Mouse (Mus musculus): Measurements from ENCODE around the gene Duox2. TPM values are rescaled to one million over a fixed set of nuclear protein-coding genes. Genes with fewer than 3 reads are reported as not detected.

Gene Duox2
- polyA plus RNA-seq, 1 experiment from 2014 or later, result not detected

DNA sequence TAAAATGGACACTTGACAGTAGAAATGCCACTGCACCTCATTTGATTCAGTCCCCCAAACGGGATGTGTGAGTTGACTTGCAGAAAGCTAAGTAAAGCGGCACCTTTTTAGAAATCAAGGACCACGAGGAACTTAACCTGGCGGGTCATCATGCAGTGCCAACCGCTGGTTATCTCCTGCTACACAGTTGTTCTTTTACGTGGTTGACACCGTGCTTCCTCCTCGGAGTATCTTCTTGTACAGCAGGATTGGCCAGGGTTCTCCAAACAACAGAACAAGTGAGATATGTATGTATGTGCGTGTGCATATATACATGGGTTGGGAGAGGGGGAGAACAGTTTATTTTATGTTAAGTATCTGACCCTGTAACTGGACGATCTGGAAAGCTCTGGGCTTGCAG lies 50.5 kb downstream of the Duox2 start:
- no peak overlapping the region for H3K27ac ChIP-seq
- peaks cover 4% of the 10 kb centered on the region; the same call in 1 of the 2 replicates for H3K4me1 ChIP-seq (replicated peaks)
- DNase-seq (ENCODE audit: low spot score), result no peak
- H3K4me3 ChIP-seq, result no peak overlapping the region
- no peaks in the 10 kb centered on the region for H3K27me3 ChIP-seq (ENCODE audit: insufficient read depth, poor library complexity, severe bottlenecking)
- H3K36me3 ChIP-seq, result peaks cover 29% of the 10 kb centered on the region
- 91% methylated on average over 10 of the region's 10 CpGs for WGBS
- H3K9me3 ChIP-seq, result no peaks in the 10 kb centered on the region

DNA sequence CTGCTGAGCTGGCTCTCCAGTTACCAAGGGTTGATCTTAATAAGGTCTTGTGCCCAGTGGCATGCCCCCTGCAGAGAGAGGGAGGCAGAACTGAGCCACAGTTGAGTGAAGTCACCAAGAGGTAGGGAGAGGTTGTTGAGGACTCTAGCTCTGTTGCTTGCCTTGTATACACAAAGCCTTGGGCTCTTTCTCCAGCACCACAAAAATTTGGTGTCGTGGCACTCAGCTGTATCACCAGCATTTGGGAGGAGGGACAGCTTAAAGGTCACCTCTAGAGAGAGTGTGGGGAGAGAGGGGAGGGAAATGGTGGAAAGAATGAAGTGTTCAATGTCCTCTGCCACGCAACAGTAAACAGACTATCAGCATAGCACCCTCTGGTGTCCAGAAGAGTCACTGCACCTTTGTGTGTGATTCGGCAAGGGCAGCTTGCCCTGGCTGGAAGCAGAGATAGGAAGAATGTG lies 54.5 kb downstream of the Duox2 start:
- H3K4me3 ChIP-seq, result no peak overlapping the region
- peak; percentile 78 for DNase-seq (ENCODE audit: low spot score)
- peak overlapping the region; percentile 40; the same call in 1 of the 2 replicates for H3K27ac ChIP-seq
- WGBS, result 2% methylated on average over 3 of the region's 3 CpGs
- peaks cover 4% of the 10 kb centered on the region; the same call in 1 of the 2 replicates for H3K4me1 ChIP-seq (replicated peaks)
- no peaks in the 10 kb centered on the region for H3K27me3 ChIP-seq (ENCODE audit: insufficient read depth, poor library complexity, severe bottlenecking)
- H3K9me3 ChIP-seq, result no peaks in the 10 kb centered on the region
- H3K36me3 ChIP-seq, result peaks cover 9% of the 10 kb centered on the region

DNA sequence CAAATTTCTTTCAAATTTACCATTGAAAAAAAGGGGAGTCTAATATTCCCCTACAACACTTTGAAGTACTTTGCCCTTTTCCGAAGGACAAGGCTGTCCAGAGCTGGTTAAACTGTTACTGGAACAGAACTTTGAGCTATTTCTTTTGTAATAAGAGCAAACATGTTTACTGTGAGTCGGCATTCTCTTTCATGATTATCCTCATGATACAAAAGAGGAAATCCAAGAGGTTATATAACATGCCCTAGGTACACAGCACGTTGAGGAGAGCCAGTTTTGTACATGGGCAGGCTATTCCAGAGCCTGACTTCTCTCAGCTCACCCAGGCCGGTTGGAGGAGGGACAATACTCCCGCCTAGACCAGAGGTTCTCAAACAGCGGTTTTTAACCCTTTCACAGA lies 56.3 kb downstream of the Duox2 start:
- no peak for DNase-seq (ENCODE audit: low spot score)
- Histone ChIP-seq H3K9me3 (no peaks in the 10 kb centered on the region), H3K36me3 (peaks cover 2% of the 10 kb centered on the region; the same call in 1 of the 2 replicates), H3K4me3 (no peak overlapping the region), H3K27me3 (ENCODE audit: insufficient read depth, poor library complexity, severe bottlenecking) (no peaks in the 10 kb centered on the region; the same call in 1 of the 2 replicates), H3K4me1 (replicated peaks) (peaks cover 4% of the 10 kb centered on the region; the same call in 1 of the 2 replicates), H3K27ac (no peak overlapping the region)
- WGBS, result 70% methylated on average over 6 of the region's 6 CpGs

DNA sequence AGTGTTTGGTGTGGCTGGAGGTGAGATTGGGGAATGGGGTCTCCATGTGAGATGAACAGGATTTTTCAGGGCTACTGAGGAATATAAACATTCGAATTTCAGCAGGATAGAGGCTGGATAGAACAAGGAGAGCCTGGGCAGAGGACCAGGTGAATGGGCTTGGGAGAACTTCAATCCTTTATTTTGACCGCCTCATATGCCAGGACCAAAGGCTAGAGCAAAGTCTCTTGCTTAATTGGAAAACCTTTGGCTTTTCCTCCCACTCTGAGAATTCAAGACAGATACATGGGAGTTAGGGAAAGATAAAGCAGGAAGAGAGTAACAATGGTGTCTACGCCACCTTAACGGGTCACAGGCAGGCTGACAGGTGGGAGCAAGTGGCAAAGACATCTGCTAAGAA lies 57.0 kb downstream of the Duox2 start:
- WGBS, result 88% methylated on average over 4 of the region's 4 CpGs
- Histone ChIP-seq H3K4me3 (no peak overlapping the region), H3K27ac (no peak overlapping the region), H3K9me3 (no peaks in the 10 kb centered on the region), H3K36me3 (no peaks in the 10 kb centered on the region), H3K27me3 (ENCODE audit: insufficient read depth, poor library complexity, severe bottlenecking) (peaks cover 3% of the 10 kb centered on the region; the same call in 1 of the 2 replicates), H3K4me1 (replicated peaks) (peaks cover 4% of the 10 kb centered on the region; the same call in 1 of the 2 replicates)
- DNase-seq (ENCODE audit: low spot score), result no peak

DNA sequence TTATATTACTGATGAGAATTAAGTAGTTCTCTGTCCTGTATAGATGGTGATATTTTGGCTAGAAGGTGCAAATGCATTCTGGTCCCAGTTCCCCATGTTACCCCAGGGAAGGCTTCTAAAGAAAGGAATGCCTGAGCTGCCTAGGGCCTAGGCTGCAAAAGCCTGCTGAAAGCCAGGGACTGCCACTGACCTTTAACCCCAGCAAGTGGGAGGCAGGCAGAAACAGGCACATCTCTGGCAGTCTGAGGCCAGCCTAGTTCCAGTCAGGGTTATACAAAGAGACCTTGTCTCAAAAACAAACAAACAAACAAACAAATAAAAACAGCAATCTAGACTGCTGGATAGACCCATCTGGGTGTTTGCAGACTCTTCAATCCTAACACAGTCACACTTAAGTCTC lies 57.5 kb downstream of the Duox2 start:
- H3K4me1 ChIP-seq (replicated peaks), result peaks cover 4% of the 10 kb centered on the region; the same call in 1 of the 2 replicates

DNA sequence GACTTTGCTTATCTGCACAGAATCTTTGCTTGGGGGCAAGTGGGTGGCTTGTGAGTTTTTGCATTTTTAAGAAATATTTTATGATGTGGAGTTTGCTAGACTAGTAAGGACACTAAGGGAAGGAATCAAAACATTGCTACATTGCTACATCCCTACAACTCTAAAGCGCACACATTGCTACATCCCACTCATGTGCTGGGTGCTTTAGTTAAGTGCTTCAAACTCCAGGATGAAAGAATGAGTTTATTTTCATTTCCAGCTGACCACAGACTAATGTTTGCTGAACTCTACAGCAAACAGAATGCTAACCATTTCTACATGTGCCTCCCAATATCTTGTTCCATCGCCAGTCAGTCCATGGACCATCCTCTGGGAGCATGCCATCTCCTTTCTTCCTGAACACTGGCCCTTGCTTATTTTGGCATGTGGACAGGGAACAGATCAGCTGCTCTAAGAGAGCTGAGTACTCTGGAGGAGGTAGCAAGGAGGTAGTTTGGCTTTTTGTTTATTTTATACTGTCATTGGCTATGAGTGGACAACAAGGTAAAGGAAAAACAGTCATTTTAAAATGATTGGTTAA lies 60.3 kb downstream of the Duox2 start:
- Histone ChIP-seq H3K27ac (no peak overlapping the region), H3K9me3 (no peaks in the 10 kb centered on the region), H3K27me3 (ENCODE audit: insufficient read depth, poor library complexity, severe bottlenecking) (peaks cover 5% of the 10 kb centered on the region; the same call in 1 of the 2 replicates), H3K4me1 (replicated peaks) (peaks cover 16% of the 10 kb centered on the region), H3K36me3 (no peaks in the 10 kb centered on the region), H3K4me3 (no peak overlapping the region)
- no peak for DNase-seq (ENCODE audit: low spot score)
- WGBS, result 97% methylated on average over 2 of the region's 2 CpGs

More for the DNA sequence above, 57.5 kb downstream of the Duox2 start:
- peaks cover 5% of the 10 kb centered on the region; the same call in 1 of the 2 replicates for H3K27me3 ChIP-seq (ENCODE audit: insufficient read depth, poor library complexity, severe bottlenecking)
- H3K27ac ChIP-seq, result no peak overlapping the region
- H3K36me3 ChIP-seq, result no peaks in the 10 kb centered on the region
- no peak overlapping the region for H3K4me3 ChIP-seq
- no peak for DNase-seq (ENCODE audit: low spot score)
- no peaks in the 10 kb centered on the region for H3K9me3 ChIP-seq

DNA sequence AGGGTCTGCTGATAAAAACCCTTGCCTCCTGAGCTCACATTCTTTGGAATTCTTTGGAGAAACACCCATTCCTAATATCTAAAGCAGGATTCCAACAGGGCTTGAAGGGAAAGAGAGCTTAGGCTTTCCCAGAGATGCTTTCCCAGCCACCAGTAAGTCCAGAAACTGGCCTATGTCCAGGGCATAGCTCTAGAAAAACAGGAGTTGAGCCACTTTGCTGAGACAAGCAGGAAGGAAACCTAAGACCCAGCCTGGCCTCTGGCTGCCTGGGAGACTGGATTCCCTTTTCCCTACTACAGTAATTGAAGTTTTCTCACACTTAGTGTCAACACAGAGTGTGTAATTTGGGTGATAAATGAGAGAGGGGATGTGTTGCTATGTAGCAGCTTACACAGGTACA lies 61.9 kb downstream of the Duox2 start:
- Histone ChIP-seq H3K27ac (no peak overlapping the region), H3K9me3 (no peaks in the 10 kb centered on the region), H3K4me3 (no peak overlapping the region), H3K27me3 (ENCODE audit: insufficient read depth, poor library complexity, severe bottlenecking) (peaks cover 5% of the 10 kb centered on the region; the same call in 1 of the 2 replicates), H3K4me1 (replicated peaks) (peaks cover 20% of the 10 kb centered on the region), H3K36me3 (no peaks in the 10 kb centered on the region)
- no peak for DNase-seq (ENCODE audit: low spot score)

DNA sequence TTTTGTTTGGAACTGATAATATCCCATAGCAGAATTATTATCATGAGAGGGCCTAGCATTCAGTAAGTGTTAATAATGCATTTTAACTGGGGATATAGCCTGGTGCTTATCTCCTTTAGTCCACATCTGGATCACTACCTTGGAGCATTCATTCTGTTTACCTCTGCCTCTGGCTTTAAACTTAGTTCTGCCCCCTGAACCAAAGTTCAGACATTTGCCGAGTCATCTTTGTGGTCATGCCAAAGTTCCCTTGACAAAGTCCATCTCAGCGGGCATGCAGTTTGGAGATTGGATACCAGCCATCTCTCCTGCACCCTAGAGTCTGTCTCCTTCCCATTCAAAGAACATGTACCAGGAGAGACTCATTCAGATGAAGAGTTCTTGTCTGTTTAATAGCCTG lies 62.8 kb downstream of the Duox2 start:
- 87% methylated on average over 2 of the region's 2 CpGs for WGBS

DNA sequence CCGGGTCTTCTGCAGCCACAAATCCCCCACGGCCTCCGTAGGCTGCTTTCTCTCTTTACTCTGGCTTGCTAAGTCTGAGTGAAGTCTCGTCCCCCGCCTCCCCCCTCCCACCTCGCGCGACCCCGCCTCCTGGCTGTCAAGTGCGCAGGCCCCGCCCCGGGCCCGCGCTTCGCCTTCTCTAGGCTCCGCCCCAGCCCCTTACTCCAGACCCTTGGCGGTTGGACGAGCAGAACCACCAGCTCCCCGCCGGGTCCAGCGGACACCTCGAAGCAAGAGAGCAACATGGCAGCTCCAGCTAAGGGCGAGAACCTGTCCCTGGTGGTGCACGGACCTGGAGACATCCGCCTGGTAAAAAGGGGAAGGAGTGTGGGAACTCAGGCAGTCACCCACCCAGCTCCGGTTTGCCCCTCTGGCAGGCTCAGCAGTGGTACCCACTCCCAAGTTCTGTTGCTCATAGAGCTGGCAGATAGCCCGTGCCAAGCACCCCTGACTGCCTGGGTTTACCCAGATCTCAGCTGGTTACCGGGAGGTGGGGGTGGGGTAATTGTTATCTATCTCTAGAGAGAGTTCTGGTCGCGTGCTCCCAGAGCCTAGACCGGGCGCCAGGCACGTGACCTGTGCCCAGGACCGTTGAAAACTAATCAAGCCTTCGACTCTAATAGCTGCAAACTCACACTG lies 63.5 kb downstream of the Duox2 start, which contains the start of gene Sord:
TSS of gene Sord (plus strand) at position 139 of the 678 bp plus-strand sequence.
- Histone ChIP-seq H3K27me3 (ENCODE audit: insufficient read depth, poor library complexity, severe bottlenecking) (peaks cover 5% of the 10 kb centered on the region; the same call in 1 of the 2 replicates), H3K4me1 (replicated peaks) (peaks cover 21% of the 10 kb centered on the region), H3K9me3 (no peaks in the 10 kb centered on the region), H3K27ac (peak within 1 kb of the TSS; percentile 86), H3K36me3 (no peaks in the 10 kb centered on the region), H3K4me3 (peak within 1 kb of the TSS; percentile 65)
- peak; percentile 94 for DNase-seq (ENCODE audit: low spot score)
- under 1% methylated on average over 35 of the region's 35 CpGs for WGBS

More for the DNA sequence above, 62.8 kb downstream of the Duox2 start:
- H3K36me3 ChIP-seq, result no peaks in the 10 kb centered on the region
- no peaks in the 10 kb centered on the region for H3K9me3 ChIP-seq
- no peak overlapping the region; the same call in 1 of the 2 replicates for H3K27ac ChIP-seq
- H3K27me3 ChIP-seq (ENCODE audit: insufficient read depth, poor library complexity, severe bottlenecking), result peaks cover 5% of the 10 kb centered on the region; the same call in 1 of the 2 replicates
- H3K4me3 ChIP-seq, result peak overlapping the region; percentile 65
- no peak for DNase-seq (ENCODE audit: low spot score)
- peaks cover 21% of the 10 kb centered on the region for H3K4me1 ChIP-seq (replicated peaks)

DNA sequence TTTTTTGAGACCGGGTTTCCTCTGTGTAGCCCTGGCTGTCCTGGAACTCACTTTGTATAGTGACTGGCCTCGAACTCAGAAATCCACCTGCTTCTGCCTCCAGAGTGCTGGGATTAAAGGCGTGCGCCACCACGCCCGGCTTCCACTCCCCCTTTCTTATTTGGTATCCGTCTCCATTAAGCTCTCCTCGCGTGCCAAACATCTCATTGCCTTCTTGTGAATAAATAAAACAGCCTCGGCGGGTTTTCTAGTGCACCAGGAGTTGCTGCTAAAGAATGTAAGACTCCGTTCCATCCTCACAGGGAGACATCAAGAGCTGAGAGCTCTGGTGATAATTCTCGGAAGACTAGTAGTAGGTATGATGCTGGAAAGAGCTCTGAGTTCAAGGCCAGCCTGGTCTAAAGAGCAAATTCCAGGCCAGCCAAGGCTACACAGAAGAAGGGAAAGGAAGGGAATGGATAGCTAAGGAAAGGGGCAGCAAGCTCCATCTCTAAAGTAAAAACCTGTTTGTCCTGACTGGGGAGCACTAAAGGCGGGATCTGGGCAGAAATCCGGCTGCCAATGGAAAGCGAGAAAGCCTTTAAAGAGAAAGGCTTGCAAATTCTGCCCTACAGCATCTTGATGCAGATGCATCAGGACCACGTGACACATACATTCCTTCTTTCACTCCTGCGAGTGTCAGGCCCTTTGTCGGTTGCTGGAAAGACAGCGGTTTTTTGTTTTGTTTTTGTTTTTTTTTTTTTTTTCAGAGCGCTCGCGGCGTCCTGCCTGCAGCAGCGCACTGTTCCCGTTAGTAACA lies 64.3 kb downstream of the Duox2 start:
- Histone ChIP-seq H3K27me3 (ENCODE audit: insufficient read depth, poor library complexity, severe bottlenecking) (peaks cover 5% of the 10 kb centered on the region; the same call in 1 of the 2 replicates), H3K4me1 (replicated peaks) (peaks cover 21% of the 10 kb centered on the region), H3K9me3 (no peaks in the 10 kb centered on the region), H3K27ac (peak overlapping the region; percentile 86), H3K36me3 (no peaks in the 10 kb centered on the region), H3K4me3 (peak overlapping the region; percentile 65)
- DNase-seq (ENCODE audit: low spot score), result no peak
- 7% methylated on average over 26 of the region's 26 CpGs for WGBS

DNA sequence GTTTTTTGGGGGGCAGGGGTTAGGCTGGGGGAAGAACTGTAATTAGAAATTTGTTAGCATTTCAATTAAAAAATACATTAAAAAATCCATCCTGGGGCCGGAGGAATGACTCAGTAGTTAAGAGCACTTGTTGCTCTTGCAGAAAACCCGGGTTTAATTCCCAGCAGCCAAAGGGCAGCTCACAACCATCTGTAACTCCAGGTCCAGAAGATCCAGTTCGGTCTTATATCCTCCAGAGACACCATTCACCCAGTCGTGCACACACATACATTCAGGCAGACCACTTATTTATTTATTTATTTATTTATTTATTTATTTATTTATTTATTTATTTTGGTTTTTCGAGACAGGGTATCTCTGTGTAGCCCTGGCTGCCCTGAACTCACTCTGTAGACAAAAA lies 64.9 kb downstream of the Duox2 start:
- no peaks in the 10 kb centered on the region for H3K36me3 ChIP-seq
- H3K27ac ChIP-seq, result no peak overlapping the region; the same call in 1 of the 2 replicates
- H3K4me1 ChIP-seq (replicated peaks), result peaks cover 21% of the 10 kb centered on the region
- peaks cover 5% of the 10 kb centered on the region; the same call in 1 of the 2 replicates for H3K27me3 ChIP-seq (ENCODE audit: insufficient read depth, poor library complexity, severe bottlenecking)
- H3K9me3 ChIP-seq, result no peaks in the 10 kb centered on the region
- 54% methylated on average over 5 of the region's 5 CpGs for WGBS
- no peak overlapping the region for H3K4me3 ChIP-seq
- DNase-seq (ENCODE audit: low spot score), result no peak

DNA sequence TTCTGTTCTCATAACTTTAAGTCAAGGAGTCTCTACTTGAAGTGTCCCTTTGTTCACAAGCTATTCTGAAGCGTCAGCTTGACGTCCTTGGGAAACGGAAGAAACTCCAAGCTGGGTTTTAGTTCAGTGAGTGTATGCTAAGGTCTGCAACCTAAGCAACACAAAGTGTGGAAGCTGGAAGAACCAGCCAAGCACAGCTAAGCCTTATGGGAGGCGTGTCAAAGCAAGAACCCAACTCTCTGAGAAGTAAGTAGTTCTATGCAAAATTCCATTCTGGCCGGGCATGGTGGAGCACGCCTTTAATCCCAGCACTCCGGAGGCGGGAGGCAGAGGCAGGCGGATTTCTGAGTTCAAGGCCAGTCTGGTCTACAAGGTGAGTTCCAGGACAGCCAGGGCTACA lies 66.6 kb downstream of the Duox2 start:
- Histone ChIP-seq H3K27me3 (ENCODE audit: insufficient read depth, poor library complexity, severe bottlenecking) (peaks cover 5% of the 10 kb centered on the region; the same call in 1 of the 2 replicates), H3K4me3 (no peak overlapping the region), H3K27ac (no peak overlapping the region), H3K36me3 (no peaks in the 10 kb centered on the region), H3K4me1 (replicated peaks) (peaks cover 21% of the 10 kb centered on the region), H3K9me3 (no peaks in the 10 kb centered on the region)
- WGBS, result 69% methylated on average over 9 of the region's 9 CpGs
- DNase-seq (ENCODE audit: low spot score), result no peak
